Mouse (Mus musculus): ENCODE results near the gene Rps16.
"Not testable (repeated sequence)": the region's sequence is repeated elsewhere in the genome, so short reads cannot be mapped to it uniquely, and the experiment has no call there.

The Rps16 gene

GRCm38 (mm10) chr7:28373891-28374495 is 23.5 kb downstream of the Rps16 start:
- ATAC-seq (ENCODE audit: low TSS enrichment) = no peak

- no peak for ATAC-seq (ENCODE audit: low TSS enrichment)
Measured at GRCm38 (mm10) chr7:28374647-28375046, 24.2 kb downstream of the Rps16 start.

- no peak for ATAC-seq (ENCODE audit: low TSS enrichment)
Measured at GRCm38 (mm10) chr7:28375176-28375921, 24.9 kb downstream of the Rps16 start.

- ATAC-seq (ENCODE audit: low TSS enrichment) = no peak
Measured at GRCm38 (mm10) chr7:28376011-28376771, 25.7 kb downstream of the Rps16 start.

- ATAC-seq (ENCODE audit: low TSS enrichment) = no peak
Measured at GRCm38 (mm10) chr7:28377190-28378065, 27.0 kb downstream of the Rps16 start.

- ATAC-seq (ENCODE audit: low TSS enrichment) = no peak
Measured at GRCm38 (mm10) chr7:28378066-28378690, 27.7 kb downstream of the Rps16 start.

GRCm38 (mm10) chr7:28378769-28379651 is 28.6 kb downstream of the Rps16 start:
- ATAC-seq (ENCODE audit: low TSS enrichment) = peak; percentile 26; the same call in 1 of the 2 replicates

GRCm38 (mm10) chr7:28380237-28381016 is 30.0 kb downstream of the Rps16 start, which contains the start of gene Zfp36:
Gene Zfp36, minus strand, starts transcription at chr7:28380253.
- ATAC-seq (ENCODE audit: low TSS enrichment) = no peak

- ATAC-seq (ENCODE audit: low TSS enrichment) = no peak
Measured at GRCm38 (mm10) chr7:28381017-28381790, 30.8 kb downstream of the Rps16 start.

GRCm38 (mm10) chr7:28381938-28382337 is 31.5 kb downstream of the Rps16 start:
- no peak for ATAC-seq (ENCODE audit: low TSS enrichment)

GRCm38 (mm10) chr7:28382347-28382951 is 32.0 kb downstream of the Rps16 start:
- ATAC-seq (ENCODE audit: low TSS enrichment) = peak; percentile 21; the same call in 1 of the 2 replicates

GRCm38 (mm10) chr7:28382981-28383396 is 32.5 kb downstream of the Rps16 start:
- peak; percentile 78 for ATAC-seq (ENCODE audit: low TSS enrichment)

- ATAC-seq (ENCODE audit: low TSS enrichment) = no peak
Measured at GRCm38 (mm10) chr7:28383606-28384005, 33.2 kb downstream of the Rps16 start.

GRCm38 (mm10) chr7:28384162-28384561 is 33.7 kb downstream of the Rps16 start:
- no peak for ATAC-seq (ENCODE audit: low TSS enrichment)

GRCm38 (mm10) chr7:28385196-28385595 is 34.7 kb downstream of the Rps16 start:
- ATAC-seq (ENCODE audit: low TSS enrichment) = no peak

- ATAC-seq (ENCODE audit: low TSS enrichment) = no peak
Measured at GRCm38 (mm10) chr7:28386007-28386406, 35.6 kb downstream of the Rps16 start.

GRCm38 (mm10) chr7:28386462-28386861 is 36.0 kb downstream of the Rps16 start:
- ATAC-seq (ENCODE audit: low TSS enrichment) = peak; percentile 21; the same call in 1 of the 2 replicates

- ATAC-seq (ENCODE audit: low TSS enrichment) = not testable (repeated sequence)
Measured at GRCm38 (mm10) chr7:28386877-28387276, 36.4 kb downstream of the Rps16 start.

All from frontal cortex, adult (tissue).